Comparison of ENCODE assay signal across 16 mouse cellular contexts in genomic region chr7:92985683-92986070, GRCm38 (mm10).
DNase-seq lines count a peak whose midpoint lies in the region; ATAC-seq and TF ChIP-seq lines count a peak whose summit lies in the region.
"Had no signal": no experiment of that assay in that cellular context is flagged by ENCODE, and none has a peak within 500 bp of the region (broad histone marks: within the 10 kb centered on the region; RNA-seq: fewer than 3 reads in every experiment).

No protein-coding gene starts in this region.

- no peak overlapping the region for H3K4me3 ChIP-seq in hindbrain, embryonic 14.5 days (replicated peaks; ENCODE audit: low read length)
- H3K4me3 ChIP-seq in hindbrain, embryonic 16.5 days (ENCODE audit: low read length) = no peak overlapping the region
- no peak overlapping the region for H3K4me3 ChIP-seq in forebrain, embryonic 15.5 days
- no peak overlapping the region for H3K4me3 ChIP-seq in midbrain, embryonic 11.5 days (ENCODE audit: low read depth, low read length)
- H3K4me3 ChIP-seq in neural tube, embryonic 13.5 days = no peak overlapping the region
- no peak overlapping the region for H3K4me3 ChIP-seq in stomach, postnatal 0 days (ENCODE audit: low read depth, low read length)
- H3K4me3 ChIP-seq: kidney, embryonic 15.5 days; limb, embryonic 10.5 days had no signal

- no peaks in the 10 kb centered on the region for H3K9me3 ChIP-seq in hindbrain, embryonic 14.5 days (ENCODE audit: control insufficient read depth, low read length)
- no peaks in the 10 kb centered on the region for H3K9me3 ChIP-seq in hindbrain, embryonic 16.5 days (ENCODE audit: control insufficient read depth, low read length)
- no peaks in the 10 kb centered on the region for H3K9me3 ChIP-seq in forebrain, embryonic 15.5 days
- no peaks in the 10 kb centered on the region for H3K9me3 ChIP-seq in midbrain, embryonic 11.5 days (ENCODE audit: control insufficient read depth, low read length)
- H3K9me3 ChIP-seq in neural tube, embryonic 13.5 days = no peaks in the 10 kb centered on the region
- H3K9me3 ChIP-seq in stomach, postnatal 0 days (ENCODE audit: control insufficient read depth, low read length) = no peaks in the 10 kb centered on the region
- H3K9me3 ChIP-seq: kidney, embryonic 15.5 days; limb, embryonic 10.5 days had no signal

- DNase-seq in hindbrain, embryonic 14.5 days (ENCODE audit: low spot score) = no peak
- DNase-seq in midbrain, embryonic 11.5 days (ENCODE audit: low spot score, missing footprints) = peak; percentile 88
- DNase-seq in stomach, postnatal 0 days (ENCODE audit: low spot score) = no peak
- DNase-seq in kidney, adult 9 months = no peak
- DNase-seq in lung, postnatal 4 days = no peak
- DNase-seq: adrenal gland, postnatal 25 days; B cell, adult 2 months; cerebellum, adult 11-12 months; liver, postnatal 0 days; lung, postnatal 10 days; thymus, postnatal 36 days had no signal

- H3K4me2 ChIP-seq in hindbrain, embryonic 14.5 days (replicated peaks) = 0 out of 2 replicates have a peak overlapping the region, but pooled peaks have one; percentile 49
- H3K4me2 ChIP-seq in hindbrain, embryonic 16.5 days (ENCODE audit: low read length) = no peak overlapping the region
- peak overlapping the region; percentile 49 for H3K4me2 ChIP-seq in forebrain, embryonic 15.5 days (replicated peaks)
- no peak overlapping the region; the same call in 1 of the 2 replicates for H3K4me2 ChIP-seq in midbrain, embryonic 11.5 days
- no peak overlapping the region for H3K4me2 ChIP-seq in neural tube, embryonic 13.5 days
- H3K4me2 ChIP-seq in stomach, postnatal 0 days (replicated peaks; ENCODE audit: low read depth) = no peak overlapping the region
- H3K4me2 ChIP-seq: kidney, embryonic 15.5 days had no signal

- peaks cover 14% of the 10 kb centered on the region; the same call in 1 of the 2 replicates for H3K4me1 ChIP-seq in hindbrain, embryonic 14.5 days (replicated peaks; ENCODE audit: control insufficient read depth, insufficient read depth, low read length)
- H3K4me1 ChIP-seq in hindbrain, embryonic 16.5 days (ENCODE audit: control insufficient read depth, insufficient read depth, low read depth, low read length) = peaks cover 5% of the 10 kb centered on the region
- H3K4me1 ChIP-seq in forebrain, embryonic 15.5 days = peaks cover 16% of the 10 kb centered on the region
- peaks cover 7% of the 10 kb centered on the region; the same call in 1 of the 2 replicates for H3K4me1 ChIP-seq in midbrain, embryonic 11.5 days (ENCODE audit: control insufficient read depth, insufficient read depth, low read length)
- H3K4me1 ChIP-seq in neural tube, embryonic 13.5 days (replicated peaks) = peaks cover 12% of the 10 kb centered on the region; the same call in 1 of the 2 replicates
- no peaks in the 10 kb centered on the region for H3K4me1 ChIP-seq in stomach, postnatal 0 days (replicated peaks; ENCODE audit: control insufficient read depth, insufficient read depth)
- H3K4me1 ChIP-seq: kidney, embryonic 15.5 days had no signal

- no peak overlapping the region for H3K9ac ChIP-seq in hindbrain, embryonic 14.5 days
- H3K9ac ChIP-seq in hindbrain, embryonic 16.5 days (ENCODE audit: low read depth, low read length) = no peak overlapping the region
- 0 out of 2 replicates have a peak overlapping the region, but pooled peaks have one; percentile 26 for H3K9ac ChIP-seq in forebrain, embryonic 15.5 days (replicated peaks)
- no peak overlapping the region for H3K9ac ChIP-seq in midbrain, embryonic 11.5 days (ENCODE audit: low read length)
- H3K9ac ChIP-seq in neural tube, embryonic 13.5 days = no peak overlapping the region
- no peak overlapping the region for H3K9ac ChIP-seq in stomach, postnatal 0 days (ENCODE audit: low read length)
- H3K9ac ChIP-seq: kidney, embryonic 15.5 days; liver, postnatal 0 days had no signal

- no peak for ATAC-seq in hindbrain, embryonic 14.5 days (ENCODE audit: low FRiP score)
- ATAC-seq in hindbrain, embryonic 16.5 days = no peak
- ATAC-seq in forebrain, embryonic 15.5 days (replicated peaks) = no peak
- peak; percentile 25; the same call in 1 of the 2 replicates for ATAC-seq in midbrain, embryonic 11.5 days (ENCODE audit: low FRiP score)
- ATAC-seq in neural tube, embryonic 13.5 days (ENCODE audit: low read depth) = no peak
- no peak for ATAC-seq in stomach, postnatal 0 days (ENCODE audit: low FRiP score, low TSS enrichment)
- ATAC-seq: liver, postnatal 0 days had no signal

- no peak for TF ChIP-seq EP300 in stomach, postnatal 0 days (optimal IDR thresholded peaks at IDR 0.05)

- H3K27me3 ChIP-seq in hindbrain, embryonic 14.5 days (ENCODE audit: control insufficient read depth, insufficient read depth, low read length) = no peaks in the 10 kb centered on the region
- no peaks in the 10 kb centered on the region for H3K27me3 ChIP-seq in hindbrain, embryonic 16.5 days (replicated peaks; ENCODE audit: control insufficient read depth, insufficient read depth, low read length)
- no peaks in the 10 kb centered on the region for H3K27me3 ChIP-seq in forebrain, embryonic 15.5 days
- no peaks in the 10 kb centered on the region for H3K27me3 ChIP-seq in midbrain, embryonic 11.5 days (ENCODE audit: control insufficient read depth, insufficient read depth, low read length)
- H3K27me3 ChIP-seq in neural tube, embryonic 13.5 days = no peaks in the 10 kb centered on the region
- no peaks in the 10 kb centered on the region for H3K27me3 ChIP-seq in stomach, postnatal 0 days (ENCODE audit: control insufficient read depth, insufficient read depth, low read length)
- H3K27me3 ChIP-seq: kidney, embryonic 15.5 days had no signal

- H3K27ac ChIP-seq in hindbrain, embryonic 14.5 days = peak overlapping the region; percentile 68; the same call in 1 of the 2 replicates
- no peak overlapping the region for H3K27ac ChIP-seq in hindbrain, embryonic 16.5 days (ENCODE audit: low read depth, low read length)
- 0 out of 2 replicates have a peak overlapping the region, but pooled peaks have one; percentile 59 for H3K27ac ChIP-seq in forebrain, embryonic 15.5 days (replicated peaks)
- peak overlapping the region; percentile 57; the same call in 1 of the 2 replicates for H3K27ac ChIP-seq in midbrain, embryonic 11.5 days (ENCODE audit: low read depth, low read length)
- peak overlapping the region; percentile 73 for H3K27ac ChIP-seq in neural tube, embryonic 13.5 days (replicated peaks)
- no peak overlapping the region for H3K27ac ChIP-seq in stomach, postnatal 0 days (replicated peaks)
- H3K27ac ChIP-seq: kidney, embryonic 15.5 days; limb, embryonic 10.5 days had no signal

- no peaks in the 10 kb centered on the region for H3K36me3 ChIP-seq in hindbrain, embryonic 14.5 days (replicated peaks; ENCODE audit: control insufficient read depth, insufficient read depth)
- no peaks in the 10 kb centered on the region for H3K36me3 ChIP-seq in hindbrain, embryonic 16.5 days (ENCODE audit: control insufficient read depth, insufficient read depth, low read length)
- H3K36me3 ChIP-seq in forebrain, embryonic 15.5 days = no peaks in the 10 kb centered on the region
- no peaks in the 10 kb centered on the region for H3K36me3 ChIP-seq in midbrain, embryonic 11.5 days (ENCODE audit: control insufficient read depth, insufficient read depth, low read length)
- no peaks in the 10 kb centered on the region for H3K36me3 ChIP-seq in neural tube, embryonic 13.5 days
- no peaks in the 10 kb centered on the region for H3K36me3 ChIP-seq in stomach, postnatal 0 days (ENCODE audit: control insufficient read depth, insufficient read depth, low read length)
- H3K36me3 ChIP-seq: kidney, embryonic 15.5 days; limb, embryonic 10.5 days had no signal

- no peak for TF ChIP-seq CTCF in stomach, postnatal 0 days (IDR thresholded peaks at IDR 0.05; ENCODE audit: low read depth)

- 51% methylated on average over 2 of the region's 2 CpGs for WGBS in hindbrain, embryonic 14.5 days
- WGBS in hindbrain, embryonic 16.5 days = 51% methylated on average over 2 of the region's 2 CpGs
- WGBS in forebrain, embryonic 15.5 days = 10% methylated on average over 2 of the region's 2 CpGs
- 19% methylated on average over 2 of the region's 2 CpGs for WGBS in midbrain, embryonic 11.5 days
- WGBS in neural tube, embryonic 13.5 days = 67% methylated on average over 2 of the region's 2 CpGs
- WGBS in stomach, postnatal 0 days = 86% methylated on average over 2 of the region's 2 CpGs

Comparison
In these comparisons a context has a peak if more than half of its experiments do, and no peak if none do; other contexts are left out.
1. H3K27ac ChIP-seq: peak in hindbrain, embryonic 14.5 days (single experiment), forebrain, embryonic 15.5 days (single experiment), midbrain, embryonic 11.5 days (single experiment) and neural tube, embryonic 13.5 days (single experiment); none in hindbrain, embryonic 16.5 days (single experiment) and stomach, postnatal 0 days (single experiment).
2. H3K4me2 ChIP-seq: peak in hindbrain, embryonic 14.5 days (single experiment) and forebrain, embryonic 15.5 days (single experiment); none in hindbrain, embryonic 16.5 days (single experiment), midbrain, embryonic 11.5 days (single experiment), neural tube, embryonic 13.5 days (single experiment) and stomach, postnatal 0 days (single experiment).